Mouse (Mus musculus) testis, adult 2 months (tissue): Measurements from ENCODE around the gene Rnf121.

Source experiments
- CTCF ChIP-seq: fragments of 200-500 bp; IDR thresholded peaks from 2 replicates; pipeline ENCODE4 v1.5.1; 2012; ENCODE audit warnings: low read depth, mild to moderate bottlenecking, inconsistent platforms, low read length, moderate library complexity; ENCODE audit not compliant: control insufficient read depth, insufficient read depth, insufficient replicate concordance
- POLR2A ChIP-seq: fragments of 200-500 bp; IDR thresholded peaks from 2 replicates; pipeline ENCODE4 v1.6.1; 2012; ENCODE audit warnings: low read depth, mild to moderate bottlenecking, inconsistent platforms, low read length, moderate library complexity; ENCODE audit not compliant: control insufficient read depth

GRCm38 (mm10) chr7:101970821-101971461 lies 94.3 kb downstream of the Rnf121 start:
- no peak for TF ChIP-seq CTCF
- TF ChIP-seq POLR2A: no peak
